Mouse (Mus musculus): ENCODE measurements around the gene Ywhaq. TPM values are rescaled to one million over a fixed set of nuclear protein-coding genes. Genes with fewer than 3 reads are reported as not detected.

Ywhaq gene
- total RNA-seq, 2 experiments from 2014 or later, result 236 to 242 TPM

Other genes with a start within 250 kb of the Ywhaq start
- 10 to 100 TPM; 68.6 to 74.4 TPM for gene Cpsf3, start 132.2 kb downstream of the Ywhaq start, total RNA-seq (2021)
- 10 to 100 TPM; 58.7 to 63.3 TPM for gene Itgb1bp1, start 131.4 kb downstream of the Ywhaq start, total RNA-seq (2021)
- gene Iah1, start 101.2 kb downstream of the Ywhaq start, total RNA-seq (2021), result 10 to 100 TPM; 73.4 to 86.9 TPM
- 10 to 100 TPM; 48.0 to 53.1 TPM for gene Adam17, start 44.0 kb downstream of the Ywhaq start, total RNA-seq (2021)

Measured in adrenal gland, postnatal 10 days (tissue).